Mouse (Mus musculus): ENCODE results near the gene Ephx1.

- TF ChIP-seq CTCF (IDR thresholded peaks at IDR 0.05; ENCODE audit: extremely low read depth, insufficient read depth, low read length): no peak
- TF ChIP-seq POLR2A (IDR thresholded peaks at IDR 0.05; ENCODE audit: extremely low read depth, insufficient read depth, low read length): no peak
Measured at GRCm38 (mm10) chr1:181014731-181015500, 5.8 kb downstream of the Ephx1 start.
